Mouse (Mus musculus): ENCODE results near the gene Wdr31.

DNA sequence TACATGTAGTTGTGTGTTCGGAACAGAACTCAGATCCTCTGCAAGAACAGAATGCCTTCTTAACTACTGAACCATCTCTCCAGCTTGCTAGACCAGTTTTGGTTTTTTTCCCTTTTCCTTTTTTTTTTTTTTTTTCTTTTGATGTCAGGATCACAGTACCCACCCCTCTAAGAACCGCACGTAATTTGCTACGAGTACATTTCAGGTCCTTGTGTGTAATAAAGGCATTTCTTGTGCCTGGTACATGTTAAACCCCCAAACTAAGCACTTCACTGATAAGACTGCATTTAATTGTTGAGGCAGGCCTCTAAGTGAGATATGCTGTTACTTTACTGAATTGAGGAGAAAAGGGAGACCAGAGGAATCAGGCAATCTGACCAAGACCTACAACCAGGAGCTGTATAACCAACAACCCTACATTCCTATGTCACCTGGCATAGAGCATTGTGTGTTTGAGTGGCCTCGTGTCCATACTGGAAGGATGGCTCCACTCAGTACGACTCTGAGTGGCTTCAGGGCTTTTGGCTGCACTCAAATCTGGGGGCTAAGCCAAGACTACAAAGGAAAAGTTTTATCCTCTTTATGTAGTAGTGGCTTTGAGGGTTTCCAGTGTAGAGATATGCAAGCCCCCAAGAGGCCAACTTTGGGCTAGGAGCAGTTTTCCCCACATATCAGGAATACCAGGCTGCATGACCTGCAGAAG is 7.0 kb upstream of the Wdr31 start:
- TF ChIP-seq CTCF (IDR thresholded peaks at IDR 0.05; ENCODE audit: insufficient read depth, low read depth, low read length): no peak
- TF ChIP-seq POLR2A (IDR thresholded peaks at IDR 0.05; ENCODE audit: insufficient read depth, low read depth, low read length): no peak
